Mouse (Mus musculus) hindbrain, embryonic 10.5 days (tissue): ENCODE data around the gene Pter. TPM values are rescaled to one million over a fixed set of nuclear protein-coding genes. Genes with fewer than 3 reads are reported as not detected.
A peak's percentile ranks its signal among the peaks of the same experiment; 100 is the strongest.

ENCODE experiments used
- DNase-seq: peaks from one replicate; pipeline ENCODE4 v3.0.0-alpha.2; 2017; ENCODE audit warnings: low spot score
- H3K27ac ChIP-seq: fragments of 300-500 bp; sonication (generic); 2 replicates; pipeline ENCODE4 v1.5.1; 2016; ENCODE audit warnings: mild to moderate bottlenecking, moderate library complexity
- H3K27me3 ChIP-seq: fragments of 300-500 bp; sonication (generic); 2 replicates; pipeline ENCODE4 v1.6.1; 2016; ENCODE audit warnings: mild to moderate bottlenecking; ENCODE audit not compliant: poor library complexity, insufficient read depth, severe bottlenecking
- H3K36me3 ChIP-seq: fragments of 300-500 bp; sonication (generic); 2 replicates; pipeline ENCODE4 v1.6.1; 2016; ENCODE audit warnings: mild to moderate bottlenecking, moderate library complexity
- H3K4me1 ChIP-seq: fragments of 300-500 bp; sonication (generic); replicated peaks from 2 replicates; pipeline ENCODE4 v1.6.1; 2016; ENCODE audit warnings: mild to moderate bottlenecking
- H3K4me3 ChIP-seq: fragments of 300-500 bp; sonication (generic); 2 replicates; pipeline ENCODE4 v1.5.1; 2016; ENCODE audit warnings: mild to moderate bottlenecking, moderate library complexity
- H3K9me3 ChIP-seq: fragments of 300-500 bp; sonication (generic); 2 replicates; pipeline ENCODE4 v1.6.1; 2016; ENCODE audit warnings: mild to moderate bottlenecking, moderate library complexity
- whole genome bisulfite sequencing: fragments of 180-500 bp; shearing (Covaris S2); methylation state at CpG from one replicate; pipeline ENCODE4 v1.1.7; 2016; 5-methylcytosine and 5-hydroxymethylcytosine counted together
- polyA plus RNA-seq: library from polyadenylated mRNA; unstranded; fragments of >200 nt; fragmentation: Nextera tagmentation; extraction: Ambion mirVana; gene quantifications from 2 replicates; pipeline ENCODE4 v1.2.1, GENCODE M21; 2016

Pter gene
- polyA plus RNA-seq: 10.0 and 13.6 TPM in 2 replicates

- H3K27ac ChIP-seq: peak within 1 kb of the TSS; percentile 89
- peak; percentile 89 for DNase-seq
- peak within 1 kb of the TSS; percentile 64 for H3K4me3 ChIP-seq
- 1% methylated on average over 24 of the region's 24 CpGs for WGBS
- H3K36me3 ChIP-seq: no peaks in the 10 kb centered on the region
- H3K4me1 ChIP-seq: peaks cover 14% of the 10 kb centered on the region
- no peaks in the 10 kb centered on the region for H3K9me3 ChIP-seq
- H3K27me3 ChIP-seq: no peaks in the 10 kb centered on the region
Observed at GRCm38 (mm10) chr2:12923804-12924591, at the start of gene Pter. Gene Pter, plus strand, starts transcription at chr2:12924041.

GRCm38 (mm10) chr2:12874232-12874631 is 49.6 kb upstream of the Pter start:
- 67% methylated on average over 1 of the region's 1 CpGs for WGBS
- H3K27me3 ChIP-seq: no peaks in the 10 kb centered on the region

GRCm38 (mm10) chr2:12879492-12879891 is 44.3 kb upstream of the Pter start:
- Histone ChIP-seq H3K36me3 (no peaks in the 10 kb centered on the region), H3K27ac (no peak overlapping the region), H3K4me3 (no peak overlapping the region), H3K27me3 (no peaks in the 10 kb centered on the region), H3K9me3 (no peaks in the 10 kb centered on the region), H3K4me1 (no peaks in the 10 kb centered on the region)
- no peak for DNase-seq
- 87% methylated on average over 2 of the region's 2 CpGs for WGBS

More at GRCm38 (mm10) chr2:12874232-12874631, 49.6 kb upstream of the Pter start:
- Histone ChIP-seq H3K36me3 (no peaks in the 10 kb centered on the region), H3K4me1 (no peaks in the 10 kb centered on the region), H3K9me3 (no peaks in the 10 kb centered on the region), H3K27ac (no peak overlapping the region), H3K4me3 (no peak overlapping the region)
- DNase-seq: no peak

- WGBS: 90% methylated on average over 1 of the region's 1 CpGs
- Histone ChIP-seq H3K4me3 (no peak overlapping the region), H3K27ac (no peak overlapping the region), H3K27me3 (no peaks in the 10 kb centered on the region), H3K9me3 (no peaks in the 10 kb centered on the region), H3K4me1 (no peaks in the 10 kb centered on the region), H3K36me3 (no peaks in the 10 kb centered on the region)
- no peak for DNase-seq
Observed at GRCm38 (mm10) chr2:12881009-12881408, 42.8 kb upstream of the Pter start.

- WGBS: 86% methylated on average over 10 of the region's 10 CpGs
- H3K27ac ChIP-seq: no peak overlapping the region
- H3K36me3 ChIP-seq: no peaks in the 10 kb centered on the region
- DNase-seq: no peak
- H3K4me1 ChIP-seq: no peaks in the 10 kb centered on the region
- H3K4me3 ChIP-seq: no peak overlapping the region
- H3K9me3 ChIP-seq: no peaks in the 10 kb centered on the region
- H3K27me3 ChIP-seq: no peaks in the 10 kb centered on the region
Observed at GRCm38 (mm10) chr2:12883276-12883914, 40.4 kb upstream of the Pter start.

GRCm38 (mm10) chr2:12887015-12887414 is 36.8 kb upstream of the Pter start:
- Histone ChIP-seq H3K9me3 (no peaks in the 10 kb centered on the region), H3K36me3 (no peaks in the 10 kb centered on the region), H3K4me3 (no peak overlapping the region), H3K27me3 (no peaks in the 10 kb centered on the region), H3K4me1 (no peaks in the 10 kb centered on the region), H3K27ac (no peak overlapping the region)
- WGBS: 57% methylated on average over 2 of the region's 2 CpGs
- DNase-seq: no peak

- Histone ChIP-seq H3K9me3 (no peaks in the 10 kb centered on the region), H3K4me3 (no peak overlapping the region), H3K36me3 (no peaks in the 10 kb centered on the region), H3K27me3 (no peaks in the 10 kb centered on the region), H3K4me1 (no peaks in the 10 kb centered on the region), H3K27ac (no peak overlapping the region)
- DNase-seq: no peak
- 88% methylated on average over 1 of the region's 1 CpGs for WGBS
Observed at GRCm38 (mm10) chr2:12905786-12906185, 18.1 kb upstream of the Pter start.

- H3K9me3 ChIP-seq: no peaks in the 10 kb centered on the region
- H3K4me1 ChIP-seq: peaks cover 14% of the 10 kb centered on the region
- no peak overlapping the region for H3K4me3 ChIP-seq
- 91% methylated on average over 1 of the region's 1 CpGs for WGBS
- H3K27ac ChIP-seq: no peak overlapping the region
- H3K36me3 ChIP-seq: no peaks in the 10 kb centered on the region
- no peak for DNase-seq
- H3K27me3 ChIP-seq: no peaks in the 10 kb centered on the region
Observed at GRCm38 (mm10) chr2:12925643-12926042, 1.8 kb downstream of the Pter start.

GRCm38 (mm10) chr2:12930338-12930737 is 6.5 kb downstream of the Pter start:
- no peaks in the 10 kb centered on the region for H3K36me3 ChIP-seq
- 83% methylated on average over 2 of the region's 2 CpGs for whole genome bisulfite sequencing
- no peaks in the 10 kb centered on the region for H3K9me3 ChIP-seq
- no peaks in the 10 kb centered on the region for H3K27me3 ChIP-seq
- H3K4me1 ChIP-seq: 0 out of 2 replicates have a peak, but pooled peaks cover 1% of the 10 kb centered on the region
- DNase-seq: no peak
- no peak overlapping the region for H3K27ac ChIP-seq
- no peak overlapping the region for H3K4me3 ChIP-seq

- H3K36me3 ChIP-seq: no peaks in the 10 kb centered on the region
- DNase-seq: no peak
- no peaks in the 10 kb centered on the region for H3K27me3 ChIP-seq
- no peaks in the 10 kb centered on the region for H3K9me3 ChIP-seq
- no peak overlapping the region for H3K27ac ChIP-seq
- H3K4me3 ChIP-seq: no peak overlapping the region
- WGBS: 83% methylated on average over 2 of the region's 2 CpGs
- no peaks in the 10 kb centered on the region for H3K4me1 ChIP-seq
Observed at GRCm38 (mm10) chr2:12933905-12934304, 10.1 kb downstream of the Pter start.

- no peaks in the 10 kb centered on the region for H3K4me1 ChIP-seq
- no peak overlapping the region for H3K27ac ChIP-seq
- no peak overlapping the region for H3K4me3 ChIP-seq
- no peaks in the 10 kb centered on the region for H3K9me3 ChIP-seq
- WGBS: 76% methylated on average over 2 of the region's 2 CpGs
- no peaks in the 10 kb centered on the region for H3K36me3 ChIP-seq
- no peak for DNase-seq
- H3K27me3 ChIP-seq: no peaks in the 10 kb centered on the region
Observed at GRCm38 (mm10) chr2:12935286-12935685, 11.4 kb downstream of the Pter start.

- DNase-seq: no peak
- H3K4me3 ChIP-seq: no peak overlapping the region
- no peaks in the 10 kb centered on the region for H3K4me1 ChIP-seq
- H3K9me3 ChIP-seq: no peaks in the 10 kb centered on the region
- H3K27me3 ChIP-seq: no peaks in the 10 kb centered on the region
- WGBS: 93% methylated on average over 10 of the region's 10 CpGs
- no peaks in the 10 kb centered on the region for H3K36me3 ChIP-seq
- H3K27ac ChIP-seq: no peak overlapping the region
Observed at GRCm38 (mm10) chr2:12937461-12938217, 13.8 kb downstream of the Pter start.

- no peak overlapping the region for H3K27ac ChIP-seq
- WGBS: 73% methylated on average over 2 of the region's 2 CpGs
- H3K36me3 ChIP-seq: no peaks in the 10 kb centered on the region
- no peaks in the 10 kb centered on the region for H3K9me3 ChIP-seq
- H3K4me3 ChIP-seq: no peak overlapping the region
- no peak for DNase-seq
- no peaks in the 10 kb centered on the region for H3K27me3 ChIP-seq
- H3K4me1 ChIP-seq: no peaks in the 10 kb centered on the region
Observed at GRCm38 (mm10) chr2:12938641-12939040, 14.8 kb downstream of the Pter start.
